Mouse (Mus musculus) thymus, adult 2 months (tissue): Measurements from ENCODE around the gene She. TPM values are rescaled to one million over a fixed set of nuclear protein-coding genes. Genes with fewer than 3 reads are reported as not detected.

Experiments used
- DNase-seq: peaks from one replicate; pipeline ENCODE4 v3.0.0; 2021
- H3K27ac ChIP-seq: fragments of 200-500 bp; 2 replicates; pipeline ENCODE4 v1.5.1; 2012; ENCODE audit warnings: low read length, control low read depth; ENCODE audit not compliant: control insufficient read depth, insufficient read depth
- H3K27me3 ChIP-seq: fragments of 200-500 bp; 2 replicates; pipeline ENCODE4 v1.6.1; 2012; ENCODE audit warnings: mild to moderate bottlenecking, low read length, moderate library complexity, mixed read lengths; ENCODE audit not compliant: control insufficient read depth, insufficient read depth
- H3K36me3 ChIP-seq: fragments of 200-500 bp; 2 replicates; pipeline ENCODE4 v1.6.1; 2012; ENCODE audit warnings: mild to moderate bottlenecking, low read length, moderate library complexity; ENCODE audit not compliant: control insufficient read depth, insufficient read depth
- H3K4me1 ChIP-seq: fragments of 200-500 bp; replicated peaks from 2 replicates; pipeline ENCODE4 v1.6.1; 2012; ENCODE audit warnings: low read length; ENCODE audit not compliant: control insufficient read depth, insufficient read depth
- H3K4me3 ChIP-seq: fragments of 200-500 bp; 2 replicates; pipeline ENCODE4 v1.5.1; 2012; ENCODE audit warnings: mild to moderate bottlenecking, low read length, control low read depth, moderate library complexity; ENCODE audit not compliant: control insufficient read depth, insufficient read depth
- CTCF ChIP-seq: fragments of 200-500 bp; IDR thresholded peaks from 2 replicates; pipeline ENCODE4 v1.5.1; 2012; ENCODE audit warnings: mild to moderate bottlenecking, control low read depth, low read length, moderate library complexity, borderline replicate concordance; ENCODE audit not compliant: control insufficient read depth, poor library complexity, insufficient read depth; ENCODE audit errors: extremely low read depth
- POLR2A ChIP-seq: fragments of 200-500 bp; IDR thresholded peaks from 2 replicates; pipeline ENCODE4 v1.6.1; 2012; ENCODE audit warnings: mild to moderate bottlenecking, low read length, control low read depth, moderate library complexity; ENCODE audit not compliant: control insufficient read depth, poor library complexity, insufficient read depth; ENCODE audit errors: extremely low read depth
- WGBS: fragments of 180-500 bp; shearing (Covaris S2); methylation state at CpG from one replicate; pipeline ENCODE4 v1.1.7; 2018; 5-methylcytosine and 5-hydroxymethylcytosine counted together
- polyA plus RNA-seq: library from polyadenylated mRNA; depleted of rRNA; stranded (reverse); fragments of >200 nt; gene quantifications from 2 replicates; pipeline ENCODE4 v1.2.3, GENCODE M21; 2012

The She gene
- polyA plus RNA-seq, 1 experiment: 0.69 TPM

GRCm38 (mm10) chr3:89821548-89822480, 9.4 kb upstream of the She start:
- Histone ChIP-seq H3K4me3 (no peak overlapping the region), H3K27me3 (no peaks in the 10 kb centered on the region), H3K27ac (peak overlapping the region; percentile 53; the same call in 1 of the 2 replicates), H3K36me3 (no peaks in the 10 kb centered on the region), H3K4me1 (peaks cover 30% of the 10 kb centered on the region)
- WGBS: 39% methylated on average over 10 of the region's 10 CpGs
- TF ChIP-seq POLR2A (no peak), CTCF (no peak)
- no peak for DNase-seq

GRCm38 (mm10) chr3:89823594-89823993, 7.6 kb upstream of the She start:
- TF ChIP-seq CTCF: no peak
- TF ChIP-seq POLR2A: no peak
- Histone ChIP-seq H3K4me3 (no peak overlapping the region), H3K4me1 (peaks cover 30% of the 10 kb centered on the region), H3K36me3 (no peaks in the 10 kb centered on the region), H3K27me3 (no peaks in the 10 kb centered on the region), H3K27ac (no peak overlapping the region)
- DNase-seq: no peak
- 48% methylated on average over 2 of the region's 2 CpGs for WGBS

GRCm38 (mm10) chr3:89826295-89826694, 4.9 kb upstream of the She start:
- Histone ChIP-seq H3K4me3 (no peak overlapping the region), H3K4me1 (peaks cover 13% of the 10 kb centered on the region)

GRCm38 (mm10) chr3:89835362-89835761, 4.2 kb downstream of the She start:
- Histone ChIP-seq H3K4me1 (no peaks in the 10 kb centered on the region), H3K36me3 (no peaks in the 10 kb centered on the region), H3K4me3 (no peak overlapping the region), H3K27me3 (peaks cover 5% of the 10 kb centered on the region; the same call in 1 of the 2 replicates), H3K27ac (no peak overlapping the region)
- no peak for TF ChIP-seq CTCF
- WGBS: 65% methylated on average over 8 of the region's 8 CpGs
- DNase-seq: no peak

More at GRCm38 (mm10) chr3:89826295-89826694, 4.9 kb upstream of the She start:
- no peak for DNase-seq
- TF ChIP-seq POLR2A: no peak
- TF ChIP-seq CTCF: no peak
- WGBS: 94% methylated on average over 3 of the region's 3 CpGs
- Histone ChIP-seq H3K36me3 (no peaks in the 10 kb centered on the region), H3K27me3 (peaks cover 3% of the 10 kb centered on the region; the same call in 1 of the 2 replicates), H3K27ac (no peak overlapping the region)

- peak; percentile 46 for DNase-seq
- Histone ChIP-seq H3K27me3 (no peaks in the 10 kb centered on the region), H3K27ac (no peak overlapping the region), H3K4me1 (peaks cover 6% of the 10 kb centered on the region; the same call in 1 of the 2 replicates), H3K4me3 (no peak overlapping the region), H3K36me3 (no peaks in the 10 kb centered on the region)
- no peak for TF ChIP-seq POLR2A
- no peak for TF ChIP-seq CTCF
- 85% methylated on average over 4 of the region's 4 CpGs for WGBS
These were observed 11.1 kb downstream of the She start for GRCm38 (mm10) chr3:89842258-89842657.

- no peak overlapping the region for H3K27ac ChIP-seq
- 14% methylated on average over 9 of the region's 9 CpGs for WGBS
- no peaks in the 10 kb centered on the region for H3K36me3 ChIP-seq
These were observed 12.0 kb downstream of the She start for GRCm38 (mm10) chr3:89843148-89843547.

More at GRCm38 (mm10) chr3:89843148-89843547, 12.0 kb downstream of the She start:
- Histone ChIP-seq H3K27me3 (no peaks in the 10 kb centered on the region), H3K4me1 (peaks cover 6% of the 10 kb centered on the region; the same call in 1 of the 2 replicates), H3K4me3 (no peak overlapping the region)
- DNase-seq: peak; percentile 19
- TF ChIP-seq POLR2A (no peak), CTCF (no peak)
